Mouse (Mus musculus) monocyte, adult 2 months (primary cell): ENCODE measurements at regions not wholly inside any gene's neighbourhood (a gene's known extent, or its start where the extent isn't known, plus 50 kb on each side); places are given as distances from the start of the nearest gene placed in this dataset.

Source experiments
- DNase-seq, 2 experiments: peaks; one replicate each; pipeline ENCODE4 v3.0.0; 2022; ENCODE audit warnings: low spot score in 2 of 2, low read depth in 1 of 2

DNA sequence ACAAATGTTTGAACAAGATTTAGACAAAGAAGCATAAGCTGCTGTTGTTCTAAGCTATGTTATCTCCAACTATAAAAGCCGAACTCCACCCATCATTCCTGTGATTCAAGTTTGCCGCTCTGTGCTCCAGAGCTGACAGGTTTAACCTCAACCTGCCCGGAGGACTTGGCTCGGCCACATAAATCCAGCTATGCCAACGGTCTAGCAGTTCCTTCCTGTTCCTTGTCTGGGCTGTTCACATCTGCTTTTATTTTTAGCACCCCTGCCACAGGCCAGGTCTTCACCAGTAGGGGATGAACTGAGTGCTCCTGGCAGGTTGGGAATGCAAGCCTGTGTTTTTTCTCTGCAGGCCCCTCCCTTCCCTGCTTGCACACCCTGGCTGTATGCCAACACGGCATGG is 51.8 kb upstream of the Gpr12 start:
- DNase-seq: no peak
